Mouse (Mus musculus): ENCODE measurements around the gene Cacna1e.

DNA sequence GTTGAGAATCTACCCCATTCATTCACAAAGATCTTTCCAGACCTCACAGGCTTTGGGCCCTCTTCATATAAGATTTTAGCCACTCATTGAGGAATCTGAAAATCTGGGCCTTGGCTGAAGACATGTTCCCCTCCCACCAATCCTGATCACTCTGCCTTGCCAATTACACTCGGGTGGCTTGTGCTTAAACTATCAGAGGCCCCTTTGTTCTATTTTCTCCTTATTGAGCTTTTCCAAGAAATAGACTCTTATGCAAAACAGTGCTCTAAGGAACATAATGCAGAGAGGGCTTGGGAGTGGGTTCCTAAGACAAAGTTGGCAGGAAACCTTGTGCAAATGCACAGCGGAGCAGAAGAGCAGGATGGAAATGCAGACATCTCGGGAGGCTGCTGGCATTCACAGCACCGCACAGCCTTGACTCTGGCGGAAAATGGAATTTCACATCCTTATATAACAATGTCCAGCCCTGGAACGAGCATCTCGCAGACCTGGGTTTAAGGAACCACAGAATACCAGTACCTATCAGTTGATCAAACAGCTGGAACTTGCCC is 153.8 kb downstream of the Cacna1e start:
- TF ChIP-seq EP300 (IDR thresholded peaks at IDR 0.05; ENCODE audit: low read length) (no peak), MYC (IDR thresholded peaks at IDR 0.05; ENCODE audit: low read depth, low read length) (no peak), CTCF (conservative IDR thresholded peaks at IDR 0.05 in 1 of 2, IDR thresholded peaks at IDR 0.05 in 1 of 2; ENCODE audit: low read depth in 2 of 2, low read length in 2 of 2) (no peak), GABPA (IDR thresholded peaks at IDR 0.05; ENCODE audit: insufficient replicate concordance, low read depth, low read length) (no peak), CHD1 (IDR thresholded peaks at IDR 0.05; ENCODE audit: low read depth, low read length) (no peak), POLR2A (IDR thresholded peaks at IDR 0.05; ENCODE audit: low read depth, low read length) (no peak), POLR2AphosphoS2 (IDR thresholded peaks at IDR 0.05; ENCODE audit: low read depth, low read length) (no peak), E2F4 (IDR thresholded peaks at IDR 0.05; ENCODE audit: insufficient replicate concordance, low read depth, low read length) (no peak), IRF4 (IDR thresholded peaks at IDR 0.05; ENCODE audit: low read depth, low read length) (no peak), UBTF (IDR thresholded peaks at IDR 0.05; ENCODE audit: low read depth, low read length) (no peak), ZKSCAN1 (IDR thresholded peaks at IDR 0.05; ENCODE audit: borderline replicate concordance, low read depth, low read length) (no peak), USF1 (IDR thresholded peaks at IDR 0.05; ENCODE audit: low read depth, low read length) (no peak), MAFK (IDR thresholded peaks at IDR 0.05; ENCODE audit: insufficient replicate concordance, low read length) (no peak)
